Mouse (Mus musculus): Measurements from ENCODE around the gene Snx19. TPM values are rescaled to one million over a fixed set of nuclear protein-coding genes. Genes with fewer than 3 reads are reported as not detected.
A peak's percentile ranks its signal among the peaks of the same experiment; 100 is the strongest.

The Snx19 gene
- 19.3 and 22.1 TPM in 2 replicates for polyA plus RNA-seq (2015; fragmentation: Nextera tagmentation; extraction: Ambion mirVana)

DNA sequence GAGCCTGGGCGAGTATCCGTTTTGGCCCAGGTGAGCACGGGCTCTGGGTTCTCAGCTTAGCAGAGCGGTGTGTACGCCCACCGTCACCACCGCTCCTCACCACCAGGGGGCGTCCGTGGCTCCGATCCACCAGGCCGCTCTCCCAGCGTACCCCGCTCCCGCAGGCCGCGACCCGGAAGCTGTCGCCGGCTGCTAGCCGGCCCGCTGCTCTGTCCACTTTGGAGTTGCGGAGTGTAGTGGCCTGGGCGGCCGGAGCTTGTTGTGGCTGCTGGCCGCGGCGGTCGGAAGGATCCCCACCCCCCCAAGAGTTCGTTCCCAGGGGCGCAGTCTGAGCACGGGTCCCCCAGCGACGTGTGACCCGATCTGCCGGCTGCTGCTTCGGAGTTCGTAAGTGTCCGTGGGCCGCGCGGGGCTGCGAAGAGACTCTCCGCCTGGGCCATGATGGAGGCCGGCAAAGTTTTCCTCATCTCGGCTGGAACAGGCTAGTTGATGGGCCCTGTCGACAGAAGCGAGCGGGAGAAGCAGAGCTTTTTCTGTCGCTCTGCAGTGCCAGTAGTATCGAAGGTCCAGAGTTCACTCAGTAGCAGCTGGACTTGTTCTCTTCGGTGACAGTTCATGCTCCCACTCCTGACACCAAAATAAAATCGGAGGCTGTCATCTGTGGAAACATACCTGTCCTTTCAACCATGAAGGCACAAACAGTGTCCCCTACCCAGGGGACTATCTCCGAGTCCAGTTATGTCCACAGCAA lies at the start of gene Snx19:
TSS of gene Snx19 (plus strand) at position 227 of the 751 bp plus-strand sequence.
- no peak within 1 kb of the TSS for H3K27ac ChIP-seq (ENCODE audit: low read length)
- H3K27me3 ChIP-seq (replicated peaks; ENCODE audit: control insufficient read depth, insufficient read depth, low read length) = no peaks in the 10 kb centered on the region
- peaks cover 27% of the 10 kb centered on the region for H3K4me1 ChIP-seq (replicated peaks; ENCODE audit: control insufficient read depth, insufficient read depth, low read length)
- peak within 1 kb of the TSS; percentile 86 for H3K9ac ChIP-seq (replicated peaks; ENCODE audit: low read depth, low read length)
- H3K4me2 ChIP-seq (ENCODE audit: low read length) = peak within 1 kb of the TSS; percentile 79
- H3K36me3 ChIP-seq (ENCODE audit: control insufficient read depth, insufficient read depth) = no peaks in the 10 kb centered on the region
- H3K9me3 ChIP-seq (ENCODE audit: control insufficient read depth, low read length) = no peaks in the 10 kb centered on the region
- WGBS = 3% methylated on average over 53 of the region's 53 CpGs
- H3K4me3 ChIP-seq (replicated peaks; ENCODE audit: low read length) = peak within 1 kb of the TSS; percentile 79
- ATAC-seq = peak; percentile 98

DNA sequence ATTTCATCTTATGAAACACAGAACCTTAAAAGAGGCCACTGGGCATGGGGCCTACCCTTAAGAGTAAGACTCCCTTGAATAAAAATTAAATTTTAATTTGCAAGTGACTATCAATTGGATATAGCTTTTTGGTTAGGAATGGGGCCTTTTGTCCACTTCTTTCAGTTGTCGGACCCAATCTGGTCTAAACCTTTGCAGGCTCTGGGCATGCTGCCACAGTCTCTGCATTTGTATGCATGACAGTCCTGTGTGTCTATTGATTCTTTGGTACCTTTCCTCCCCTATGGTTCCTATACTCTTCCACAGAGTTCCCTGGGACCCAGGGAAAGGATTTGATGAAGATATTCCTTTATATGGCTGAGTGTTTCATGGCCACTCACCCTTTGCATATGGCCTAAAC lies 26.1 kb upstream of the Snx19 start:
- no peaks in the 10 kb centered on the region for H3K27me3 ChIP-seq (replicated peaks; ENCODE audit: control insufficient read depth, insufficient read depth, low read length)
- no peak overlapping the region for H3K9ac ChIP-seq (replicated peaks; ENCODE audit: low read depth, low read length)
- no peaks in the 10 kb centered on the region for H3K36me3 ChIP-seq (ENCODE audit: control insufficient read depth, insufficient read depth)
- H3K4me1 ChIP-seq (replicated peaks; ENCODE audit: control insufficient read depth, insufficient read depth, low read length) = no peaks in the 10 kb centered on the region
- no peaks in the 10 kb centered on the region for H3K9me3 ChIP-seq (ENCODE audit: control insufficient read depth, low read length)
- 21% methylated on average over 1 of the region's 1 CpGs for WGBS
- H3K4me3 ChIP-seq (replicated peaks; ENCODE audit: low read length) = no peak overlapping the region
- ATAC-seq = no peak
- H3K4me2 ChIP-seq (ENCODE audit: low read length) = no peak overlapping the region
- no peak overlapping the region for H3K27ac ChIP-seq (ENCODE audit: low read length)

DNA sequence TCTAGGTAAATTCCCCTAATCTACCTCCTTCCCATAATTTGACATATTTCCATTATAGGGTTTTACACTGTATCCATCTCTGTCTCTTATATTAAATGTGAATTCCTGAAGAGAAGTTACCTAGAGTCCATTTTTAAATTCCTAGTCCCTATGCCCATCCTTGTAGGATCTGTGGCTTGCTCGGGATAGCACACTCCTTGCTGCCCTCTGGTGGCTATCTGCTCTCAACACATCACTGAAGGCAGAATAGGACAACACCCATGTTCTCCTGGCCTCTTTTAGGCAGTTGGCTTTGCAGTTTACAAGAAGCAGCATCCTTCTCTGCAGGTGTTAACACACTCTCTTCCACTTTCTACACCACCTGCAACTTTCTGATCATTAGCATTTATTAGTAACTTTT lies 4.0 kb upstream of the Snx19 start:
- Histone ChIP-seq H3K4me2 (ENCODE audit: low read length) (no peak overlapping the region), H3K4me3 (replicated peaks; ENCODE audit: low read length) (no peak overlapping the region), H3K9ac (replicated peaks; ENCODE audit: low read depth, low read length) (no peak overlapping the region), H3K27me3 (replicated peaks; ENCODE audit: control insufficient read depth, insufficient read depth, low read length) (no peaks in the 10 kb centered on the region), H3K36me3 (ENCODE audit: control insufficient read depth, insufficient read depth) (no peaks in the 10 kb centered on the region), H3K9me3 (ENCODE audit: control insufficient read depth, low read length) (no peaks in the 10 kb centered on the region), H3K27ac (ENCODE audit: low read length) (no peak overlapping the region), H3K4me1 (replicated peaks; ENCODE audit: control insufficient read depth, insufficient read depth, low read length) (peaks cover 9% of the 10 kb centered on the region)
- ATAC-seq = no peak
- WGBS = 2% methylated on average over 1 of the region's 1 CpGs

DNA sequence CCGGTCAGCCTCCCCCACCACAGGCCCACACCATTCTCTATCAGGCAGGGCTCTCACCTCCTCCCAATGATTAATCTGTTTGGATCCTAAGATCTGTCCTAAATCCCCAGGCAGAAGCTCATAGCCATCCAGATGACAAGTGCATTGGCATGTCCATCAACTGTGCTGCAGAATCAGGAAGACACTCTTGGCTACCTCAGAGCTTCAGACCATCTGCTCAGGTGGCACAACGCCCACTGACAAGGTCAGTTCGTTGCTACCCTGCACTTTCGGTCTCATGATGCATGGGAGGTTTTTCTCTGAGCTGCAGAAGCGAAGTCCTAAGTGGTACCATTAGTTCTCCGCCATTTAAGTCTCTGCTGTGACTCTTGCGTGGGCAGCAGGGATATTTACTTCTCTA lies 1.7 kb upstream of the Snx19 start:
- ATAC-seq = no peak
- no peaks in the 10 kb centered on the region for H3K27me3 ChIP-seq (replicated peaks; ENCODE audit: control insufficient read depth, insufficient read depth, low read length)
- no peak overlapping the region for H3K4me3 ChIP-seq (replicated peaks; ENCODE audit: low read length)
- H3K9me3 ChIP-seq (ENCODE audit: control insufficient read depth, low read length) = no peaks in the 10 kb centered on the region
- H3K36me3 ChIP-seq (ENCODE audit: control insufficient read depth, insufficient read depth) = no peaks in the 10 kb centered on the region
- no peak overlapping the region for H3K4me2 ChIP-seq (ENCODE audit: low read length)
- H3K4me1 ChIP-seq (replicated peaks; ENCODE audit: control insufficient read depth, insufficient read depth, low read length) = peaks cover 25% of the 10 kb centered on the region
- no peak overlapping the region for H3K27ac ChIP-seq (ENCODE audit: low read length)
- 92% methylated on average over 7 of the region's 7 CpGs for WGBS
- no peak overlapping the region for H3K9ac ChIP-seq (replicated peaks; ENCODE audit: low read depth, low read length)

DNA sequence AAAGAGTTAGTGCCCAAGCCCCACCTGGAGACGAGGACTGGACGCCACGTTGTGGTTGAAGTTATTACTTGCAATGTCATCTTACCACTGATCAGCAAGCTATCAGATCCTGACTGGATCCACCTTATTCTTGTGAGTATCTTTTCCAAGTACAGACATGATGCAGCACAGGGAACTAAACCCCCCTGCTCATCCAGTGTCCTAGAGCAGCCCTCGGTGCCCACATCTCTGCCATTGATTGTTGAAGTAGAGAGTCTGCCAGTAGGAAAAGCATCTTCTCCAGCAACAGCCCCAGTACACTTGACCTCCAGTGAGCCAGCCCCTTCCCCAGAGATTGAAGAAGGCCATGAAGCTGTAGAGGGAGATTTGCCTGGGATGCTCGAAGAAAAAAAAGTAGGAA lies 1.3 kb downstream of the Snx19 start:
- 93% methylated on average over 5 of the region's 5 CpGs for WGBS
- H3K27ac ChIP-seq (ENCODE audit: low read length) = no peak overlapping the region
- no peak overlapping the region for H3K4me2 ChIP-seq (ENCODE audit: low read length)
- H3K27me3 ChIP-seq (replicated peaks; ENCODE audit: control insufficient read depth, insufficient read depth, low read length) = no peaks in the 10 kb centered on the region
- no peak for ATAC-seq
- H3K4me3 ChIP-seq (replicated peaks; ENCODE audit: low read length) = no peak overlapping the region
- H3K36me3 ChIP-seq (ENCODE audit: control insufficient read depth, insufficient read depth) = peaks cover 4% of the 10 kb centered on the region
- no peaks in the 10 kb centered on the region for H3K9me3 ChIP-seq (ENCODE audit: control insufficient read depth, low read length)
- H3K4me1 ChIP-seq (replicated peaks; ENCODE audit: control insufficient read depth, insufficient read depth, low read length) = peaks cover 27% of the 10 kb centered on the region
- H3K9ac ChIP-seq (replicated peaks; ENCODE audit: low read depth, low read length) = no peak overlapping the region

DNA sequence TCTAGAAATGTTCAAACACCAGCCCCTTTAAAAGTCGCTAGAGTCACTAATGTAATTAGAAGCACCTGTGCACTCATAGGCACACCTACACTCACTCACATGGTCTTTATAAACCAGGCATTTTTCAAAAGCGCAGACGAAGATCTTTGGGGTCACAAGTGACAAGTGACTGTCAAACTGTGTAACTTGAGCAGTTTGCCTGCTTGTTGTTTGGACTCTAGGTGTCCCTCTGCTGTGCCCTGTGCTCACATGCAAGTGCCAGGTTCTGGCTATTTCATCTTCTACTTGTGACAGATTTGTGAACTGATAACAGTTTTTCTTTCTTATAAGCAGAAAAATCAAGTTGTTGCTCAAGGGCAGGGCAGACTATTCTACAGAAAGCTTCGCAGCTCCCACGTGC lies 3.5 kb downstream of the Snx19 start:
- no peak overlapping the region for H3K27ac ChIP-seq (ENCODE audit: low read length)
- 86% methylated on average over 5 of the region's 5 CpGs for WGBS

DNA sequence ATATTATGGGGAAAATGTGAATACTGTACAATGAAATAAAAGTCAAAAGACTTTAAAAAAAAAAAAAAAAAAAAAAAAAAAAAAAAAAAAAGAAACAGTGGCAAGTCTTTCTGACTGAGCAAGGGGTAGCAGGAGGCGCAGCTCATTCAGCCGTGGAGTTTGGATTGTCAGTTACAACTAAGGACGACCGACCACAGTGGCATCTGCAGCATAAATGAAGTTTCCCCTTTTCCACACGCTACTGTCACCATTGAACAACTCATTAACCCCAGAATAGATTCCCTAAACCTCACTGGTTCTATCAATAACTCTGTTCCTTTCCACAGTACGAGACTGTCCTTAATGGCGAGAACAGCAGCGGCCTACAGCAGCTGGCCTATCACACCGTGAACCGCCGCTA lies 5.0 kb downstream of the Snx19 start:
- Histone ChIP-seq H3K4me3 (replicated peaks; ENCODE audit: low read length) (no peak overlapping the region), H3K27ac (ENCODE audit: low read length) (no peak overlapping the region), H3K9me3 (ENCODE audit: control insufficient read depth, low read length) (no peaks in the 10 kb centered on the region), H3K27me3 (replicated peaks; ENCODE audit: control insufficient read depth, insufficient read depth, low read length) (no peaks in the 10 kb centered on the region), H3K4me1 (replicated peaks; ENCODE audit: control insufficient read depth, insufficient read depth, low read length) (peaks cover 25% of the 10 kb centered on the region), H3K4me2 (ENCODE audit: low read length) (no peak overlapping the region), H3K9ac (replicated peaks; ENCODE audit: low read depth, low read length) (no peak overlapping the region), H3K36me3 (ENCODE audit: control insufficient read depth, insufficient read depth) (peaks cover 19% of the 10 kb centered on the region)
- WGBS = 93% methylated on average over 11 of the region's 11 CpGs
- ATAC-seq = no peak

More for the DNA sequence above, 3.5 kb downstream of the Snx19 start:
- Histone ChIP-seq H3K9ac (replicated peaks; ENCODE audit: low read depth, low read length) (no peak overlapping the region), H3K4me1 (replicated peaks; ENCODE audit: control insufficient read depth, insufficient read depth, low read length) (peaks cover 27% of the 10 kb centered on the region), H3K27me3 (replicated peaks; ENCODE audit: control insufficient read depth, insufficient read depth, low read length) (no peaks in the 10 kb centered on the region), H3K4me3 (replicated peaks; ENCODE audit: low read length) (no peak overlapping the region), H3K9me3 (ENCODE audit: control insufficient read depth, low read length) (no peaks in the 10 kb centered on the region), H3K4me2 (ENCODE audit: low read length) (no peak overlapping the region), H3K36me3 (ENCODE audit: control insufficient read depth, insufficient read depth) (peaks cover 12% of the 10 kb centered on the region)
- ATAC-seq = no peak

DNA sequence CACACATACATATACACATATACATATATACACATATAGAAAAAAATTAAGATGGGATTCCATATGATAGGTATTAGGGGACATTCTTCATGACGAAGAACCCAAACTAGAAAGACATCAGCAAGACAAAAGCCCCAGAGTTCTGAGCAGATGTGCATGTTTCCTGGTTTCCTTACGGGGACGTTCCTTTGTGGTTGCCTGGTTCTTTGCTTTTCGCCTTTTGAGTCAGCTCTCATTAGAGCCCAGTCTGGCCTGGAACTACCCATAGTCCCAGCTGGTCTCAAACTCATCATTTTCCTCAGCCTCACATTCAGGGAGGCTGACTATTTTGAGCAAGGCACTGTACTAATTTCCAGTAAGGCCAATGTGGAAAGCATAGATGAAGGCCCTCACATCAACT lies 7.0 kb downstream of the Snx19 start:
- 94% methylated on average over 4 of the region's 4 CpGs for WGBS
- peaks cover 26% of the 10 kb centered on the region for H3K36me3 ChIP-seq (ENCODE audit: control insufficient read depth, insufficient read depth)

DNA sequence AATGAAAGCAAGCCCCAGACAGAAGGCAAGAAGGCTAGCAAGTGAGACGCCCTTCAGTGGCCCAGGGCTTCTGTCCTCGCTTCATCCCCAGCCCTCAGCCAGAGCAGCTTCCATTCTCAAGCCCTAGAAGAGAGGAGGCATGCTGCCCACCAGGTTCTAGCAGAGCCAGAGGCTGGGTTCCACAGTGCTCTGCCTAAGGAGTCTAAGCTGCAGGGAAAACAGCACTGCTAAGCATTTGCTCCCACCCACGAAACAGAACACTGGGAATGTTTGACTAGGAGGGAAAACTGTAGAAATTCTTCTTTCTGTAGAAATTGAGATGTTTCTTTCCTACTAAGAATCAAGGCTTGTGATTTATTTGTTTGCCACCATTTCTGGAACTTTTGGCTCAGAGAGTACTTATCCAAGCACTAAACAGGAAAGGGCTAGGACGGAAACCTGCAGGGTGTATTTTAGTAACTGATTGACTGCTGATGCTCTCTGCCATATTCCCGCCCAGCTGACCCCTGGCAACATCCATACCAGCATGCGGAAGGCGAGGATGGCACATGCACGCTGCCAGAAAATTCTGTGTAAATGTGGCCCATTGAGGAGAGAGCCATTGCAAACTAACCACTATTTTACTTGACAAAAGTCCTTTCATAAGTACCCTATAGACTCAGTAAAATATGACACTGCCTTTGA lies 9.1 kb downstream of the Snx19 start:
- H3K27me3 ChIP-seq (replicated peaks; ENCODE audit: control insufficient read depth, insufficient read depth, low read length) = no peaks in the 10 kb centered on the region
- H3K4me1 ChIP-seq (replicated peaks; ENCODE audit: control insufficient read depth, insufficient read depth, low read length) = no peaks in the 10 kb centered on the region
- H3K9me3 ChIP-seq (ENCODE audit: control insufficient read depth, low read length) = no peaks in the 10 kb centered on the region
- peaks cover 26% of the 10 kb centered on the region for H3K36me3 ChIP-seq (ENCODE audit: control insufficient read depth, insufficient read depth)
- no peak overlapping the region for H3K27ac ChIP-seq (ENCODE audit: low read length)
- no peak overlapping the region for H3K9ac ChIP-seq (replicated peaks; ENCODE audit: low read depth, low read length)
- no peak for ATAC-seq
- no peak overlapping the region for H3K4me2 ChIP-seq (ENCODE audit: low read length)
- H3K4me3 ChIP-seq (replicated peaks; ENCODE audit: low read length) = no peak overlapping the region
- WGBS = 92% methylated on average over 8 of the region's 8 CpGs

More for the DNA sequence above, 7.0 kb downstream of the Snx19 start:
- H3K4me2 ChIP-seq (ENCODE audit: low read length) = no peak overlapping the region
- peaks cover 8% of the 10 kb centered on the region for H3K4me1 ChIP-seq (replicated peaks; ENCODE audit: control insufficient read depth, insufficient read depth, low read length)
- no peaks in the 10 kb centered on the region for H3K27me3 ChIP-seq (replicated peaks; ENCODE audit: control insufficient read depth, insufficient read depth, low read length)
- no peak overlapping the region for H3K4me3 ChIP-seq (replicated peaks; ENCODE audit: low read length)
- H3K9me3 ChIP-seq (ENCODE audit: control insufficient read depth, low read length) = no peaks in the 10 kb centered on the region
- H3K9ac ChIP-seq (replicated peaks; ENCODE audit: low read depth, low read length) = no peak overlapping the region
- H3K27ac ChIP-seq (ENCODE audit: low read length) = no peak overlapping the region
- ATAC-seq = no peak
